Mouse (Mus musculus): ENCODE data around the gene Zfp704.

DNA sequence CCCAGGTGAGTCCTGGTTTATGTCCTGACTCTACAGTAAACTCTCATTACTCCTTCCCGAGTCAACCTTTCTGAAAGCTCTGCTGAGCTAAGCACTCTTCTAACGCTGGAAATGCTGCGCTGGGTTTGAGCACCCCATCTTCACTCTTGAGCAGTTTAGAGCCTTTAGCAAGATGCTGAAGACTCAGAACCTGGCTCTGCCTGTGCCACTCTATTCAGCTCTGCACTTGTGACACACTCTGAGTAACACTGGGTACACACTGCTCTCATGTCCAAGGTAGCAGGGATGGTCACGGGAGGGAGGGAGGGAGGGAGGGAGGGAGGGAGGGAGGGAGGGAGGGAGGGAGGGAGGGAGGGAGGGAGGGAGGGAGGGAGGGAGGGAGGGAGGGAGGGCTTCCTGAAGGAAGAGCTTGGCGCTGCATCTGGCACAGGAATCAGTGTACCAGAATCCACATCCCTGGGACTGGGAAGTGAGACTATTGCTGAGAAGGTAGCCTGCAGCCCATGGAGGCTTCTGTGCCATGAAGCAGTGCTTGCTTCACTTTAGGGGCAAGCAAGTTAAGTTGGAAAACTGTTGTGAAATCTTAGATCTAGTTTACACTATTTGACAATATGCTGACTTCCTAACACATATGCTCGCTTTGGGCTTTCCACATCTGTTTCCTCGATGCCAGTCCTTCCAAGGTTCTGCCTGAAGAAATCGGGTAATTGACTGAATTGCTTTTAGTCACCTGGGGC lies 93.6 kb downstream of the Zfp704 start:
- TF ChIP-seq GATA1 (IDR thresholded peaks at IDR 0.05; ENCODE audit: low read length) (no peak), TAL1 (IDR thresholded peaks at IDR 0.05; ENCODE audit: low read length) (no peak)
